Mouse (Mus musculus): ENCODE measurements around the gene Slc17a7.

DNA sequence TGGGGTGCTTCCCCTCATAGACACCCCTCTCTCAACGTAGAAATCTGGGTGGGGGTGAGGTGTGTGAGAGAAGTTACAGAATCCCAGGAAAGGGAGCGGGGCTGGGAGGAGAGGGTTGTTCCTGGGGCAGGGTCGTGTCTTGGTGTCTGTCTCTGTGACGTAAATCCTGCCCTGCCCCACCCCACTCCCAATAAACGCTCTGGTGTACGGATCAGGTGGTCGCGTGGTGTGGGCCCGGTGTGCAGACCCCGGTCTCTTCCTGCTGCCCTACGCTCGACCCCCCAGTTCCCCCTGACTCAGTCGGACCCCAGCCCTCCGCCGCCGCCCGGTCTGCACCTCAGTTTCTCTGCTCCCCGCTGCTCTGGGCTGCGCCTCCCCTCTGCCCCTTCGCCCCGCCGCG is 12.2 kb downstream of the Slc17a7 start:
- no peak for TF ChIP-seq CTCF (IDR thresholded peaks at IDR 0.05; ENCODE audit: borderline replicate concordance, insufficient read depth, low read depth, low read length)
- peak; percentile 32; the same call in 1 of the 2 replicates for TF ChIP-seq POLR2A (IDR thresholded peaks at IDR 0.05; ENCODE audit: borderline replicate concordance, insufficient read depth, low read length)
